Mouse (Mus musculus) megakaryocyte, embryonic 14.5 days (primary cell): ENCODE measurements around the gene Lmbr1.

Source experiments
- FLI1 ChIP-seq: IDR thresholded peaks from 2 replicates; pipeline ENCODE4 v1.6.1; 2012; ENCODE audit warnings: low read length, inconsistent platforms, mixed read lengths
- GATA1 ChIP-seq: IDR thresholded peaks from 3 replicates; pipeline ENCODE4 v1.6.1; 2012; ENCODE audit warnings: mixed read lengths, low read length, inconsistent platforms, borderline replicate concordance

GRCm38 (mm10) chr5:29309191-29309590 lies 69.0 kb downstream of the Lmbr1 start:
- TF ChIP-seq GATA1 (no peak), FLI1 (no peak)
